Mouse (Mus musculus) brain, embryonic 14.5 days (tissue): Measurements from ENCODE around the gene Heyl. TPM values are rescaled to one million over a fixed set of nuclear protein-coding genes. Genes with fewer than 3 reads are reported as not detected.

Experiments used
- DNase-seq: peaks from one replicate; pipeline ENCODE4 v3.0.0-alpha.2; 2011; ENCODE audit warnings: low read depth
- CTCF ChIP-seq: fragments of 200-500 bp; IDR thresholded peaks from 2 replicates; pipeline ENCODE4 v1.5.1; 2012; ENCODE audit warnings: inconsistent platforms, mild to moderate bottlenecking, moderate library complexity, borderline replicate concordance; ENCODE audit not compliant: insufficient read depth, insufficient read length; ENCODE audit errors: extremely low read depth
- POLR2A ChIP-seq: fragments of 200-500 bp; IDR thresholded peaks from 2 replicates; pipeline ENCODE4 v1.6.1; 2012; ENCODE audit warnings: mild to moderate bottlenecking, inconsistent platforms, borderline replicate concordance; ENCODE audit not compliant: poor library complexity, insufficient read depth, insufficient read length, severe bottlenecking; ENCODE audit errors: extremely low read depth
- polyA plus RNA-seq: library from polyadenylated mRNA; depleted of rRNA; stranded (reverse); fragments of >200 nt; gene quantifications from 2 replicates; pipeline ENCODE4 v1.2.3, GENCODE M21; 2012; rRNA removed

Heyl gene
- 3.4 and 7.5 TPM in 2 replicates for polyA plus RNA-seq

DNA sequence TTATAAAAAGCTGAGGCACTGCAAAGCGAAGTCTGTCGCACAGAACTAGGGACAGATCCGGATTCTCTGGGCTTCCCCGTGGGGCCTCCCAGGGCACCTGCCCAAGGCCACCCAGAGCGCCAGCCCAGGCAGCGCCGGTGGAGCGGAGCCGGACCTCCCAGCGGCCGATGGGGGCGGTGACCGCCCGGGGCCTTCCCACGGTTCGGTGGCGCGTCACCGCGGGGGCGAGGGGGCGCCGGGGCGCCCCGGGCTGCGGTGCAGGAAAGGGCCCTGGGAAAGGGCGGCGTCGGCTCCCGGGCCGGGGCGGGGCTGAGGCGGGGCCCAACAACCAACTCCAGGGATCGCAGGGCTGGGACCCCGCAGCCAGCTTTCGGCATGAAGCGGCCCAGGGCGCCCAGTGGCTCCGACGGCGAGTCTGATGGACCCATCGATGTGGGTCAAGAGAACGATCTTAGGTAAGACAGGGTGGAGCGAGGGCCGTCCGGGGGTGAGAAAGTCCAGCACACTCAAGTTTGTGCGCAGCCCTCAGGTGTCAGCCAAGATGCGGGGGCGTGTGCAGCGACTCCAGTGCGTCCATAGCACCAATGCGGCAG is at the start of gene Heyl:
Gene Heyl (plus strand): TSS at position 65 of the 593 bp plus-strand sequence.
- no peak for DNase-seq
- TF ChIP-seq POLR2A (no peak), CTCF (no peak)

DNA sequence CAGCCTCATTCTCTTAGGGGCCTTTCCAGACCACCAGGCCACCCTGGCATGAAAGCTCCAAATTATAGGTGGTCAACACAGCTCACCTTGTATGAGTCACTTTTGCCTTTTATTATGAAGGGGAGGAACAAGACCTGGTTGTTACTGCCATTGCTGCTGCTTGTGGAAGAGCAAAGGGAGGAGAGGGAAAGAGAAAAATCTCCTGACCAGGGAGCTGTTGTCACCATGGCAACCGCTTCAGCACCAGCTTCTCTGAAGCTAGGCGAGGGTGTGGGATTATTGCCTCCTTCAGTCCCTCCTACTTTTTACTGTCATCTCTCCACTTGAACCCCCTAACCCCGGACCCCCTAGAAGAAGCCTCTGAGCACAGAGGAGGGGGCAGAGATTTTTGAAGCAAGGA is 48.5 kb upstream of the Heyl start:
- TF ChIP-seq CTCF (no peak), POLR2A (no peak)
- DNase-seq: peak; percentile 72

DNA sequence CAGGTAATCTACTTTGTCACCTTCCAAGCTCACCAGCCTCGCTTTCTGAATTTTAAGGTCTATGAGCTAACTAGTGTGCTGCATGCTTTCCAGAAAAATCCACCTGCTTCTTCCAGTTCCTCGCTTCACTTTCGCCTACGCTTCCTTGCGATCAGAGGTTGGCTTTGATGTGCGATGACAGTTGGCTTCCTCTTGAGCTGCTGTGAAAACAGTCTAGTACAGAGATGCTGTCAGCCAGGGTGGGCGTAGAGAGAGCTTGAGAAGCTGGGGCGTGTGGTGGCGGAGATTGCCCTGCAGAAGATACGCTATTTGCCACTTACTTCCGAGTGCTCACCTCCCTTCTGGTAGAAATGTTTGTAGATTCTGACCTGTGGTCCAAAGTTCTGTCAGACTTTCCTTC is 41.0 kb upstream of the Heyl start:
- TF ChIP-seq CTCF (no peak), POLR2A (no peak)
- DNase-seq: no peak

DNA sequence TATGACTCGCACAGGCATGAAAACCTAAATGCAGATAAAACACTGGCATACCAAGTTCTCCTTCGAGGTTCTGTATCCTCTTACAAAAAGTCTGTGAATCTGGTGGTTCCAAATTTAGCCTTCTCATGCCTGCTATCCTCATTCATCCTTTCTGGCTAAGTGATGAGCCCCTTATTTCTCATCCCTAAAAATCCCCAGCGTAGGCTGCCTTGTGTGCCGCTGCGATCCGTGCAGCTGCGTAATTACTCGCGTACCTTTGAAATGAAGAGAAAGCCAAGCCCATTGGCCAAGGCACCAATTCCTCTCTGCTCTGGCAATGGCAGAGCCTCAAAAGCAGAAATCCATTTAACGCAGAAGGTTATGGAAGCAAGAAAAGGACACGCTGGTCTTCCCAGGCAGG is 39.6 kb upstream of the Heyl start:
- TF ChIP-seq CTCF: no peak
- TF ChIP-seq POLR2A: no peak
- DNase-seq: no peak

DNA sequence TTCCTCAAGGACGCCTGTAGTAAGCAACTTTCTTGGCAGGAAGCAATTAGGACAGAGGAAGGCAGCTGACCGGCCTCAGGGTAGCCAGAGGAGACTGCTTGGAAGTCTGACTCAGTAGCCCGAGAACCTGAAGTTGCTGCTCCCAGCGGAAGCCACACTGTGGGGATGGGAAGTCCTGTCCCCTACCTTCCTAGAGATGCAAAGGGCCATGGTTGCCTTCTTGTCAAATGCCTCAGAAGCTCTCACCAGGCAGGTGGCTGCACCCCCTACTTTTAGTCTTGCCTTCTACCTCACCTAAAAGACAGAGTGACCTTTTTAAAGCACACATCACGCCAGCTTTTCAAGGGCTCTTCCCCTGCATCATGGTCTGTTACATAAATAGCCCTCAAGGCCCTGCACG is 36.7 kb upstream of the Heyl start:
- DNase-seq: no peak
- TF ChIP-seq CTCF (no peak), POLR2A (no peak)

DNA sequence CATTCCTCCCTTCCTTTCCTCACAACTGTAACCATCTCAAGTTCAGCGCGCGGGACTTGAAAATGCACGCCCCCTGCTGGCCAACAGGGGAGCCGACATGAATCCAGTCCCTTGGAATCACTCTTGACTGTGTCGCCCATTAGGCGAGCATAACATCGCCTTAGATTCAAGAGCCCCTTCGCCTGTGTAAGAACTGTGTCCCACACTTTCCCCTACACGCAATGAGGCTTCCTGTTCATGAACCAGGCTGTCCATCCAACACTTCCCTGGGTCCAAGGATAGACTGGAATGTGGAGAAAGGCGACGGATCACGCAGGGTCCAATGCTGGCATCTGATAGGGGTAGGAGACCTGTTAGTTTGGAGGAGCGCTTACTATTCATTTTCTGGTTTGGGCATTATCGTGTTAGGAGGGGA is 32.6 kb upstream of the Heyl start:
- DNase-seq: peak; percentile 86
- TF ChIP-seq CTCF (peak; percentile 95), POLR2A (no peak)

DNA sequence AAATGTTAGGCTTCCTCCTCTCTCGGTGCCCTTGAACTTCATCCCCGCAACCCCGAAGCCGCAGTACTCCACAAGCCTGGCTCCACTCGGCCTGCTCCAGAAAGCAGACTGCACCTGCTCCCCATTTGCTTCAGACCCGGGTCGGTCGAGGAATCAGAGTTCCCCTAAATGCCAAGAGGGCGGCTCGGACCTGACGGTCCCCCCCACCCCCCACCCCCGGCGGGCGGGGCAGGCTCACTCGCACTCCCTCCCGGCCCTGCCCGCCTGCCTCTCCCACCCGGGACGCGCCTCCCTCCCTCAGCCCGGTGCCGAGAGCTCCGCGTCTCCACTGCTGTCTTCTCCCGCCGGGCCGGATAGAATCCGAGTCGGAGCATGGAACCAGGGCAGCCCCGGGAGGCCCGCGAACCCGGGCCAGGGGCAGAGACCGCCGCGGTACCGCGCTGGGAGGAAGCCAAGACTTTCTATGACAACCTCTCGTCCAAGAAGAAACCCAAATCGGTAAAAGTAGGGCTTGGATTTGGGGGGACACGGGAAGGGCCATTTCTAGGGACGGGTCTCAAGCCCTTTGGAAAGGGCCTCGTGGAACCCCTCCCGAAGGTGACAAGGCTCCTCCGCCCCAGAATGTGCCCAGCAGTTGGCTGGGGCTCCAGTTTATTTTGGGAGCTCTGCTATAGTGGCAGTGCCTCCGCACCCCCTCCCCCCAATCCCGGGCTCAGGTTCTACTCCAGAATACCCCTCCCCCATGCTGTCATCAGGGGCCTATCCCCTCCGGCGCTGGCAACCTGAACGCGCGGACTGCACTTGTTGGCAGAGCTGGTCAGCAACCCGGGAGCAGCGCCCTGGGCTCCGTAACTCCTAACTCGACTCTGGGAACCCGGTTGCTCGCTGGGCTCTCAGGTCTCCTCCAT is 31.9 kb upstream of the Heyl start, which contains the start of gene Nt5c1a:
Gene Nt5c1a (plus strand): TSS at position 319 of the 908 bp plus-strand sequence.
- TF ChIP-seq POLR2A (no peak), CTCF (no peak)

DNA sequence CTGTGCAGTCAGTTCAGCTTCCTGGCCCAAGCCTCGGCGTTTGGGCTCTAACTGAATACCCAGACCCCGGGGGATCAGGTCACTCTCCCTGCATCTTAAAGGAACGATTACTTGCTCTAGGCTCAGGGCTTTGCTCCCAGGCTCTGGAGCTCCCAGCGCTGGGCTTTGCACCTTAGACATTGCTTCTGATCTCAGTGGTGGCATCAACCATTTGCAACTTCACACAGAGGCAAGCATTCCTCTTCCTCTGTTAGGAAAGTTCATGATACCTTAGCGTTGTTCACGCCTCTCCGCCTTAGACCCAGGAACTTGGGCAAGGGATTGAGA is 31.3 kb upstream of the Heyl start:
- no peak for DNase-seq
- TF ChIP-seq POLR2A (no peak), CTCF (no peak)

More for the DNA sequence above, 31.9 kb upstream of the Heyl start, which contains the start of gene Nt5c1a:
- DNase-seq: peak; percentile 28

DNA sequence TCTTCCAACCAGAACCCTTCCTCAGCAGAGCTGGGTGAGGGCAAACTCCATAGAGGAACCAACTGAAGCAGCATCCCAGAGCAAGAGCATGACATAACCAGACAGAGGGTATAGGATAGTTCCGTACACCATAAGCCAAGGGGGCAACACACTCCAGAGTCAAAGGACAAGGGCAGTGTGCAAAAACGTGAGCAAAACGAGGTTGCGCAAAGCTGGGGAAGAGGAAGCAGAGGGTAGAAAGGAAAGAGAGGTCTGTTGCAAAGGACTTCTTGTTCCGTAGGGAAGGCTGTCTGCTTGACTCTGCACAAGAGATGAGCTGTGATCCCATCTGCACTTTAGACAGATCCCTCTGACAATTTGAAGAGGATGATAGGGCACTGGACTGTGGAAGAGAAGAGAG is 26.0 kb upstream of the Heyl start:
- DNase-seq: no peak
- TF ChIP-seq POLR2A (no peak), CTCF (no peak)

DNA sequence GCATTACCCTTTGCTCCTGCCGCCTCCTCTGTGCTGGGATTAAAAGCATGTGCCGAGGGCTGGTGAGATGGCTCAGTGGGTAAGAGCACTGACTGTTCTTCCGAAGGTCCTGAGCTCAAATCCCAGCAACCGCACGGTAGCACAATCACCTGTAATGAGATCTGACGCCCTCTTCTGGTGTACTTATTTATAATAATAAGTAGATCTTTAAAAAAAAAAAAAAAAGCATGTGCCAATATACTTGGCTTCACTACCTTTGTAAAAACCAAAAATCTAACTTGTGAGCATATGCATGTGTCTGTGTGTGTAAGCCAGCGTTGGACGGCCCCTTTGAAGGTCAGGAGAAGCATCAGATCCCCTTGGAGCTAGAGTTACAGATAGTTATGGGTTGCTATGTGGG is 22.4 kb upstream of the Heyl start:
- TF ChIP-seq POLR2A: no peak
- TF ChIP-seq CTCF: no peak
- no peak for DNase-seq

DNA sequence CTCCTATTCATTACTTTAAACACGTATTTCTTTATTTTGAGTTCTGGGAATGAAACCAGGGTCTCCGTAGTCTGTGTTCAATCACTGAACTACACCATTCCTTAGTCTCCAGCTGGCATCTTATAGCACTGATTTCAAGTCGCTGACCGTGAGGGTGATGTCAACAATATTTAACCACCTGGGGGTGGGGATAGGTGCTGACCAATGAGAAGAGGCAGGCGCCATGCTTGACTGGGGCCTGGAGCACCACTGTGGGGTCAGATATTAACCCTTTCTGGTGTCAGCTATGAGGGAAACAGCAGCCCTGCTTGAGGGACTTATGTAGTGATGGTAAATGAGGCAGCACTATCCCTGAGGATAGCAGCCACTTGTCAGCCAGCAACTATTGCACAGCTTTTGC is 21.9 kb upstream of the Heyl start:
- TF ChIP-seq CTCF (no peak), POLR2A (no peak)
- DNase-seq: no peak
